Mouse (Mus musculus) liver, embryonic 14.5 days (tissue): ENCODE measurements at regions not wholly inside any gene's neighbourhood (a gene's known extent, or its start where the extent isn't known, plus 50 kb on each side); places are given as distances from the start of the nearest gene placed in this dataset.

ENCODE experiments used
- CTCF ChIP-seq: IDR thresholded peaks from 2 replicates; pipeline ENCODE4 v1.5.1; 2016; ENCODE audit warnings: antibody characterized with exemption, low read depth, control low read depth
- EP300 ChIP-seq: IDR thresholded peaks from 2 replicates; pipeline ENCODE4 v1.6.1; 2016; ENCODE audit warnings: antibody characterized with exemption, low read depth

- TF ChIP-seq CTCF (no peak), EP300 (no peak)
Measured at GRCm38 (mm10) chr3:154467581-154468374, 128.7 kb upstream of the Cryz start.
